Mouse (Mus musculus): ENCODE results near the gene P3h2. TPM values are rescaled to one million over a fixed set of nuclear protein-coding genes. Genes with fewer than 3 reads are reported as not detected.

Gene P3h2
- polyA plus RNA-seq, 1 experiment from 2014 or later = 5.3 TPM

GRCm38 (mm10) chr16:26102856-26103255, 2.7 kb downstream of the P3h2 start:
- H3K4me3 ChIP-seq (ENCODE audit: low read depth, low read length) = no peak overlapping the region
- H3K36me3 ChIP-seq (ENCODE audit: control insufficient read depth, insufficient read depth, low read length) = no peaks in the 10 kb centered on the region
- H3K9ac ChIP-seq (ENCODE audit: low read length) = no peak overlapping the region
- H3K4me1 ChIP-seq (ENCODE audit: control insufficient read depth, insufficient read depth, low read length) = no peaks in the 10 kb centered on the region
- no peak for DNase-seq (ENCODE audit: low spot score)
- no peaks in the 10 kb centered on the region for H3K27me3 ChIP-seq (ENCODE audit: control insufficient read depth, insufficient read depth, low read length)
- H3K4me2 ChIP-seq (ENCODE audit: low read depth, severe bottlenecking) = no peak overlapping the region
- no peaks in the 10 kb centered on the region for H3K9me3 ChIP-seq (ENCODE audit: control insufficient read depth, low read length)
- WGBS = 77% methylated on average over 2 of the region's 2 CpGs
- no peak overlapping the region for H3K27ac ChIP-seq (replicated peaks; ENCODE audit: low read depth, low read length)
- ATAC-seq (ENCODE audit: insufficient number of reproducible peaks, low FRiP score, low TSS enrichment, low read depth) = no peak

DNA sequence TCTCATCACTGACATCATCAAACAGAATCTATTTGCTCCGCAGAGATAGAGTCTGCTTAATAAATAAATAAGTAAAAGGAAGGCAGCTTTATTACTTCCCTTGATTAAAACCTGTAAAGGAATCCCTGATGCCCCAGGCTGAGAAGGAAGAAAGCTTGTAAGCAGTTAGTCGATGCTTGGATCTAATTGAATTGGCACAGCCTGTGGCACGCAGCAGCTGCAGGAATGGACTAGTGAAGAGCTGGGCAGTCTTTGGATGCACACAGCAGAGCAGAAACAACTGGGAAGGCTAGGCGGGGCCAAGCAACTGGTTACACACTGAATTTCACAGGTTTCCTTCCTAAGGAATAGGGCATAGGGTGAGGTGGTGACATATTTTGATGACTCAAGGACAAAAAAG, 5.4 kb downstream of the P3h2 start:
- WGBS = 38% methylated on average over 4 of the region's 4 CpGs
- no peak for ATAC-seq (ENCODE audit: insufficient number of reproducible peaks, low FRiP score, low TSS enrichment, low read depth)
- H3K27me3 ChIP-seq (ENCODE audit: control insufficient read depth, insufficient read depth, low read length) = no peaks in the 10 kb centered on the region

DNA sequence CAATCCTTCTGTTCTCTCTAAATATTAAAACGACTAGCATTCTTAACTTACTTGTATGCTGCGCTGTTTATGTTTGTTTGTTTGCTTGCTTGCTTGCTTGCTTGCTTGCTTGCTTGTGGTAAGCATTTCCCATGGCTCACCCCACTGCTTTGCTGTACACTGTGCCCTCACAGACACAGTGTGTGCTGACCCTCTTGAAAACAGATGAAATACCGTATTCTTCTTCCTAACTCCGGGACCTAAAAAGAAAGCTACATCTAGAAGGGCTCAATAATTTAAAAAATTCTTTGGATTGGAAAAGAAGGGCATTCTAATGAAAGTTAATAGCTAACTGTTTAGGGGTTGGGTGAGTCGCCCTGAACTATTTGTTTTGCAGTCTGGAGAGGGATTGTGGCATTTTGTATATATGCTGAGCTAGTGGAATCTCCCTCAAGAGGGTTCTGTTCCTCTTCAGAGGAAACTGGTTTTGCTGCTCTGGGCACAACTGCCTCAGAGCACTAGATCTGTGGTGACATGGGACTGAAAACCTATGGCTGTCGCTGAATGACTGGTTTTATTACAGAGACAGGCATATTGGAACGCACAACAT, 9.8 kb downstream of the P3h2 start:
- Histone ChIP-seq H3K9ac (ENCODE audit: low read length) (no peak overlapping the region), H3K4me3 (ENCODE audit: low read depth, low read length) (no peak overlapping the region), H3K36me3 (ENCODE audit: control insufficient read depth, insufficient read depth, low read length) (no peaks in the 10 kb centered on the region), H3K4me2 (ENCODE audit: low read depth, severe bottlenecking) (no peak overlapping the region), H3K4me1 (ENCODE audit: control insufficient read depth, insufficient read depth, low read length) (no peaks in the 10 kb centered on the region), H3K27ac (replicated peaks; ENCODE audit: low read depth, low read length) (no peak overlapping the region), H3K9me3 (ENCODE audit: control insufficient read depth, low read length) (no peaks in the 10 kb centered on the region), H3K27me3 (ENCODE audit: control insufficient read depth, insufficient read depth, low read length) (no peaks in the 10 kb centered on the region)
- WGBS = 77% methylated on average over 7 of the region's 7 CpGs
- DNase-seq (ENCODE audit: low spot score) (no peak), ATAC-seq (ENCODE audit: insufficient number of reproducible peaks, low FRiP score, low TSS enrichment, low read depth) (no peak)

More for the DNA sequence above, 5.4 kb downstream of the P3h2 start:
- H3K9ac ChIP-seq (ENCODE audit: low read length) = no peak overlapping the region
- no peak for DNase-seq (ENCODE audit: low spot score)
- H3K27ac ChIP-seq (replicated peaks; ENCODE audit: low read depth, low read length) = no peak overlapping the region
- H3K4me3 ChIP-seq (ENCODE audit: low read depth, low read length) = no peak overlapping the region
- no peaks in the 10 kb centered on the region for H3K9me3 ChIP-seq (ENCODE audit: control insufficient read depth, low read length)
- no peak overlapping the region for H3K4me2 ChIP-seq (ENCODE audit: low read depth, severe bottlenecking)
- no peaks in the 10 kb centered on the region for H3K36me3 ChIP-seq (ENCODE audit: control insufficient read depth, insufficient read depth, low read length)
- no peaks in the 10 kb centered on the region for H3K4me1 ChIP-seq (ENCODE audit: control insufficient read depth, insufficient read depth, low read length)

- WGBS = 72% methylated on average over 4 of the region's 4 CpGs
- H3K9me3 ChIP-seq (ENCODE audit: control insufficient read depth, low read length) = no peaks in the 10 kb centered on the region
- ATAC-seq (ENCODE audit: insufficient number of reproducible peaks, low FRiP score, low TSS enrichment, low read depth) = no peak
- no peaks in the 10 kb centered on the region for H3K27me3 ChIP-seq (ENCODE audit: control insufficient read depth, insufficient read depth, low read length)
- H3K27ac ChIP-seq (replicated peaks; ENCODE audit: low read depth, low read length) = no peak overlapping the region
- H3K4me3 ChIP-seq (ENCODE audit: low read depth, low read length) = no peak overlapping the region
- no peak overlapping the region for H3K9ac ChIP-seq (ENCODE audit: low read length)
- no peaks in the 10 kb centered on the region for H3K36me3 ChIP-seq (ENCODE audit: control insufficient read depth, insufficient read depth, low read length)
- no peaks in the 10 kb centered on the region for H3K4me1 ChIP-seq (ENCODE audit: control insufficient read depth, insufficient read depth, low read length)
- DNase-seq (ENCODE audit: low spot score) = no peak
- no peak overlapping the region for H3K4me2 ChIP-seq (ENCODE audit: low read depth, severe bottlenecking)
These were observed 11.7 kb downstream of the P3h2 start for GRCm38 (mm10) chr16:26093888-26094287.

DNA sequence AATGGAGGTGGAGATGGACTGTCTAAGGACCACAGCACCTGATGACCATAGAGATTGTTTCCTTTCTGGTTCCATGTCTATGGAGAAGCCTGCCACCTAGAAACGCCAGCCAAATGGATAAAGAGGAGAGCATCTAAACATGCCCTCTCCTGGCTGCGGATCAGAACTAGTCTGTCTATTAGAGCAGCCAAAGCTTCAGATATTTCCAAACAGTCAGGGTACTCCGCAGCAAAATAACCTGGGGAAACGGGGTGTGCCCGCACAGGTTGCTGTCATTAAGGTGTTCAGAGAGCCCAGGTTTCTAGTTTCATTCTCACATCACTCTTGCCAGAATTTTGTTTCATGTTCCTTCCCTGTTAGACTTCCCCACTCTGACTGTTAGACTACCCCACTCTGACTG, 16.6 kb downstream of the P3h2 start:
- Histone ChIP-seq H3K27me3 (ENCODE audit: control insufficient read depth, insufficient read depth, low read length) (no peaks in the 10 kb centered on the region), H3K4me3 (ENCODE audit: low read depth, low read length) (no peak overlapping the region), H3K4me1 (ENCODE audit: control insufficient read depth, insufficient read depth, low read length) (no peaks in the 10 kb centered on the region), H3K4me2 (ENCODE audit: low read depth, severe bottlenecking) (no peak overlapping the region), H3K9ac (ENCODE audit: low read length) (no peak overlapping the region), H3K36me3 (ENCODE audit: control insufficient read depth, insufficient read depth, low read length) (no peaks in the 10 kb centered on the region), H3K27ac (replicated peaks; ENCODE audit: low read depth, low read length) (no peak overlapping the region), H3K9me3 (ENCODE audit: control insufficient read depth, low read length) (no peaks in the 10 kb centered on the region)
- 87% methylated on average over 5 of the region's 5 CpGs for WGBS
- ATAC-seq (ENCODE audit: insufficient number of reproducible peaks, low FRiP score, low TSS enrichment, low read depth) (no peak), DNase-seq (ENCODE audit: low spot score) (no peak)

GRCm38 (mm10) chr16:26088240-26088639, 17.3 kb downstream of the P3h2 start:
- Histone ChIP-seq H3K9ac (ENCODE audit: low read length) (no peak overlapping the region), H3K36me3 (ENCODE audit: control insufficient read depth, insufficient read depth, low read length) (no peaks in the 10 kb centered on the region), H3K27me3 (ENCODE audit: control insufficient read depth, insufficient read depth, low read length) (no peaks in the 10 kb centered on the region), H3K4me3 (ENCODE audit: low read depth, low read length) (no peak overlapping the region), H3K9me3 (ENCODE audit: control insufficient read depth, low read length) (no peaks in the 10 kb centered on the region), H3K4me1 (ENCODE audit: control insufficient read depth, insufficient read depth, low read length) (no peaks in the 10 kb centered on the region), H3K4me2 (ENCODE audit: low read depth, severe bottlenecking) (no peak overlapping the region), H3K27ac (replicated peaks; ENCODE audit: low read depth, low read length) (no peak overlapping the region)
- WGBS = 75% methylated on average over 1 of the region's 1 CpGs
- DNase-seq (ENCODE audit: low spot score) (no peak), ATAC-seq (ENCODE audit: insufficient number of reproducible peaks, low FRiP score, low TSS enrichment, low read depth) (no peak)

DNA sequence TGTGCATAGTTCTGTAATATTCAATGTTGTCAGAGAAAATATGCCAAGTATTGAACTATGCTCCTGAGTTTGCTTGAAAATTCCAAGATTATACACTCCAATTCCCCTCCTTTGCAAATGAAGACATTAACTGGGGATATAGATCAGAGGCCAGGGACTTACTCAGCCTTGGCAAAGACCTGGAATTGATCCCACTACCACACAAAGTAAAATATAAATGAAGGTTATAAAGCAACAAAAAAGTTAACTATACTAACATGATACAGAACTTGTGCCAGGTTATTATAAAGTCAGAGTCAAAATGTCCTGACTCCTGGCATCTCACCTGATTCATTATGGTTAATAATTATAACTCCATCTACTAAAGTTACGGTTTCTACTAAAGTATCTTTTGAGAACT, 18.6 kb downstream of the P3h2 start:
- DNase-seq (ENCODE audit: low spot score) (no peak), ATAC-seq (ENCODE audit: insufficient number of reproducible peaks, low FRiP score, low TSS enrichment, low read depth) (no peak)
- H3K9me3 ChIP-seq (ENCODE audit: control insufficient read depth, low read length) = no peaks in the 10 kb centered on the region
- H3K9ac ChIP-seq (ENCODE audit: low read length) = no peak overlapping the region
- no peak overlapping the region for H3K4me3 ChIP-seq (ENCODE audit: low read depth, low read length)
- H3K4me1 ChIP-seq (ENCODE audit: control insufficient read depth, insufficient read depth, low read length) = no peaks in the 10 kb centered on the region
- H3K36me3 ChIP-seq (ENCODE audit: control insufficient read depth, insufficient read depth, low read length) = no peaks in the 10 kb centered on the region
- 98% methylated on average over 1 of the region's 1 CpGs for WGBS
- H3K4me2 ChIP-seq (ENCODE audit: low read depth, severe bottlenecking) = no peak overlapping the region
- H3K27me3 ChIP-seq (ENCODE audit: control insufficient read depth, insufficient read depth, low read length) = no peaks in the 10 kb centered on the region
- H3K27ac ChIP-seq (replicated peaks; ENCODE audit: low read depth, low read length) = no peak overlapping the region

DNA sequence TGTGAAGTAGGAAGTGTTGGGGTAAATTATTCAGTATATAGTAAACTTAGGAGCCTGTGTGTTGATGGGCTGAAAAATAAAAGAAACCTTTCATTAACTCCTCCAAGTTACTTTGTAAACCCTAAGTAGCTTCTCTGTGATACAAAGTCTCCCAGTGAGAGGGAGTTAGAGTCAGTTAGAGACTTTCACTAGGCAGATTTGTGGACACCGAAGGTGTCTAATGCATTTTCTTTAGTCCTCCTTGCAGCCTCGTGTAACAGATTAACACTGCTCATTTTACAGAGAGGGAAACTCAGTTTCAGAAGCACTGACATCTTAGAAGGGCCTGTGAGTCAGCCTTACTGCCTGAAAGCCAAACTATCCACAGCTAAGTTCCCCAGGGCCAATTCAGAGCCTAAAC, 20.4 kb downstream of the P3h2 start:
- H3K36me3 ChIP-seq (ENCODE audit: control insufficient read depth, insufficient read depth, low read length) = no peaks in the 10 kb centered on the region
- ATAC-seq (ENCODE audit: insufficient number of reproducible peaks, low FRiP score, low TSS enrichment, low read depth) (no peak), DNase-seq (ENCODE audit: low spot score) (no peak)
- H3K9me3 ChIP-seq (ENCODE audit: control insufficient read depth, low read length) = no peaks in the 10 kb centered on the region
- 47% methylated on average over 2 of the region's 2 CpGs for WGBS
- H3K27ac ChIP-seq (replicated peaks; ENCODE audit: low read depth, low read length) = no peak overlapping the region
- H3K27me3 ChIP-seq (ENCODE audit: control insufficient read depth, insufficient read depth, low read length) = no peaks in the 10 kb centered on the region
- no peak overlapping the region for H3K9ac ChIP-seq (ENCODE audit: low read length)
- no peaks in the 10 kb centered on the region for H3K4me1 ChIP-seq (ENCODE audit: control insufficient read depth, insufficient read depth, low read length)
- no peak overlapping the region for H3K4me2 ChIP-seq (ENCODE audit: low read depth, severe bottlenecking)
- no peak overlapping the region for H3K4me3 ChIP-seq (ENCODE audit: low read depth, low read length)

DNA sequence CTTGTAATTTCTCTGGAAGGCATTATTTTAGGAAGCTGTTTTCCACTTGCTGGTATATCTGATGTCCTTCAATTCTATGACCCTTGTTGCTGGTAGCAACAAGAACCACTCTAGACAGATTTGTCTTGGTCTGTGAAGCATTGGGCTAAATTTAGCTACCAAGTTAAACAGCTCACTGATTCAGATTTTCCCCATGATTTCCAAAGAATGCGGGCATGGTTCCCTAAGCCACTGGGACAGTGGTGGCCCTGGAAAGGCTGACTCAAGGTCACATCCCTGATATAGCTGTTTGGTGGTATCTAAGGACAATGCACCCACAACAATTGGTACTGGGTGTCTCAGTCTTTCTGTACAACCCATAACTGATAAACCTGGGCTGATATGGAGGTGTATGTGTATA, 22.8 kb downstream of the P3h2 start:
- Histone ChIP-seq H3K4me3 (ENCODE audit: low read depth, low read length) (no peak overlapping the region), H3K36me3 (ENCODE audit: control insufficient read depth, insufficient read depth, low read length) (no peaks in the 10 kb centered on the region)

More for the DNA sequence above, 22.8 kb downstream of the P3h2 start:
- WGBS = 92% methylated on average over 1 of the region's 1 CpGs
- Histone ChIP-seq H3K27ac (replicated peaks; ENCODE audit: low read depth, low read length) (no peak overlapping the region), H3K9me3 (ENCODE audit: control insufficient read depth, low read length) (no peaks in the 10 kb centered on the region), H3K9ac (ENCODE audit: low read length) (no peak overlapping the region), H3K4me1 (ENCODE audit: control insufficient read depth, insufficient read depth, low read length) (peaks cover 7% of the 10 kb centered on the region; the same call in 1 of the 2 replicates), H3K27me3 (ENCODE audit: control insufficient read depth, insufficient read depth, low read length) (no peaks in the 10 kb centered on the region), H3K4me2 (ENCODE audit: low read depth, severe bottlenecking) (no peak overlapping the region)
- DNase-seq (ENCODE audit: low spot score) (no peak), ATAC-seq (ENCODE audit: insufficient number of reproducible peaks, low FRiP score, low TSS enrichment, low read depth) (no peak)

Measured in limb, embryonic 11.5 days (tissue).